Mouse (Mus musculus): ENCODE results near the gene Vmn2r73. TPM values are rescaled to one million over a fixed set of nuclear protein-coding genes. Genes with fewer than 3 reads are reported as not detected.
"Not testable (repeated sequence)": the region's sequence is repeated elsewhere in the genome, so short reads cannot be mapped to it uniquely, and the experiment has no call there.

The Vmn2r73 gene
- polyA plus RNA-seq (2014; fragmentation: Nextera tagmentation; extraction: Ambion mirVana), result not detected in 2 replicates

- H3K36me3 ChIP-seq (ENCODE audit: insufficient read depth), result no peaks in the 10 kb centered on the region
- ATAC-seq (ENCODE audit: insufficient read depth) (no peak), DNase-seq (no peak)
- no peak within 1 kb of the TSS for H3K9ac ChIP-seq
- WGBS, result 91% methylated on average over 1 of the region's 1 CpGs
- H3K9me3 ChIP-seq (ENCODE audit: low read depth, low read length), result no peaks in the 10 kb centered on the region
- H3K27ac ChIP-seq (ENCODE audit: low read depth), result no peak within 1 kb of the TSS
- H3K4me1 ChIP-seq (ENCODE audit: insufficient read depth), result no peaks in the 10 kb centered on the region
- no peak for TF ChIP-seq CTCF (IDR thresholded peaks at IDR 0.05; ENCODE audit: low read depth)
- no peak within 1 kb of the TSS for H3K4me2 ChIP-seq
- no peaks in the 10 kb centered on the region for H3K27me3 ChIP-seq (ENCODE audit: insufficient read depth, low read length)
- H3K4me3 ChIP-seq (ENCODE audit: low read depth, low read length), result no peak within 1 kb of the TSS
These were observed at the start of gene Vmn2r73 for GRCm38 (mm10) chr7:85876166-85876565. TSS of gene Vmn2r73 (minus strand) at chr7:85876266.

- TF ChIP-seq CTCF (IDR thresholded peaks at IDR 0.05; ENCODE audit: low read depth), result no peak
- H3K9ac ChIP-seq, result no peak overlapping the region
- DNase-seq (peak; percentile 2), ATAC-seq (ENCODE audit: insufficient read depth) (no peak; the same call in 1 of the 2 replicates)
- WGBS, result 9% methylated on average over 2 of the region's 2 CpGs
- H3K4me2 ChIP-seq, result no peak overlapping the region
- H3K27ac ChIP-seq (ENCODE audit: low read depth), result no peak overlapping the region
- H3K27me3 ChIP-seq (ENCODE audit: insufficient read depth, low read length), result no peaks in the 10 kb centered on the region
- no peak overlapping the region for H3K4me3 ChIP-seq (ENCODE audit: low read depth, low read length)
- H3K4me1 ChIP-seq (ENCODE audit: insufficient read depth), result no peaks in the 10 kb centered on the region
- H3K9me3 ChIP-seq (ENCODE audit: low read depth, low read length), result no peaks in the 10 kb centered on the region
- no peaks in the 10 kb centered on the region for H3K36me3 ChIP-seq (ENCODE audit: insufficient read depth)
These were observed 35.7 kb downstream of the Vmn2r73 start for GRCm38 (mm10) chr7:85840090-85840948.

- peak; percentile 54 for TF ChIP-seq CTCF (IDR thresholded peaks at IDR 0.05; ENCODE audit: low read depth)
- not testable (repeated sequence) for ATAC-seq (ENCODE audit: insufficient read depth); H3K27me3 ChIP-seq (ENCODE audit: insufficient read depth, low read length); H3K9ac ChIP-seq; H3K4me1 ChIP-seq (ENCODE audit: insufficient read depth); H3K4me2 ChIP-seq; H3K9me3 ChIP-seq (ENCODE audit: low read depth, low read length); H3K4me3 ChIP-seq (ENCODE audit: low read depth, low read length); H3K27ac ChIP-seq (ENCODE audit: low read depth); H3K36me3 ChIP-seq (ENCODE audit: insufficient read depth)
- peak; percentile 66 for DNase-seq
- 9% methylated on average over 6 of the region's 6 CpGs for WGBS
These were observed 58.0 kb downstream of the Vmn2r73 start for GRCm38 (mm10) chr7:85818092-85818491.

Other genes starting within 250 kb of the Vmn2r73 start
- not detected in 2 replicates for gene Vmn2r72, start 121.2 kb downstream of the Vmn2r73 start, polyA plus RNA-seq (2014; fragmentation: Nextera tagmentation; extraction: Ambion mirVana)
- gene Vmn2r74, start 85.4 kb upstream of the Vmn2r73 start, polyA plus RNA-seq (2014; fragmentation: Nextera tagmentation; extraction: Ambion mirVana), result not detected in 2 replicates